Mouse (Mus musculus) myocyte (in vitro differentiated cells): ENCODE measurements at regions not wholly inside any gene's neighbourhood (a gene's known extent, or its start where the extent isn't known, plus 50 kb on each side); places are given as distances from the start of the nearest gene placed in this dataset.

ENCODE experiments used
- H3K27me3 ChIP-seq: one replicate; pipeline ENCODE4 v1.6.1; 2011; ENCODE audit not compliant: control insufficient read depth, insufficient read depth, insufficient read length
- H3K36me3 ChIP-seq: one replicate; pipeline ENCODE4 v1.6.1; 2011; ENCODE audit not compliant: control insufficient read depth, insufficient read depth
- H3K4me2 ChIP-seq: one replicate; pipeline ENCODE4 v1.6.1; 2011; ENCODE audit warnings: low read depth, control low read depth
- H3K4me3 ChIP-seq: one replicate; pipeline ENCODE4 v1.5.1; 2011; ENCODE audit warnings: mild to moderate bottlenecking, control low read depth, moderate library complexity
- H3K79me2 ChIP-seq: one replicate; pipeline ENCODE4 v1.6.1; 2011; ENCODE audit not compliant: control insufficient read depth, insufficient read depth
- H3ac ChIP-seq: one replicate; pipeline ENCODE4 v1.6.1; 2011; ENCODE audit not compliant: control insufficient read depth, insufficient read length
- CEBPB ChIP-seq: IDR thresholded peaks from 2 replicates; pipeline ENCODE4 v1.6.1; 2011; ENCODE audit warnings: mild to moderate bottlenecking, moderate library complexity; ENCODE audit not compliant: poor library complexity, insufficient read depth, severe bottlenecking
- E2F4 ChIP-seq: IDR thresholded peaks from one replicate; pipeline ENCODE4 v1.6.1; 2011; ENCODE audit warnings: mild to moderate bottlenecking, control low read depth, moderate library complexity; ENCODE audit not compliant: insufficient read depth
- MAX ChIP-seq: IDR thresholded peaks from one replicate; pipeline ENCODE4 v1.6.1; 2011; ENCODE audit warnings: low read depth, mild to moderate bottlenecking, control low read depth
- MYOD1 ChIP-seq, 3 experiments: IDR thresholded peaks; one replicate each; pipeline ENCODE4 v1.6.1; 2011; ENCODE audit warnings: control low read depth in 2 of 3, low read depth in 2 of 3, mild to moderate bottlenecking in 2 of 3, moderate library complexity in 1 of 3; ENCODE audit not compliant: insufficient read length in 2 of 3, control insufficient read depth in 1 of 3
- MYOG ChIP-seq, 3 experiments: IDR thresholded peaks; one replicate each; pipeline ENCODE4 v1.6.1; 2011; ENCODE audit warnings: control low read depth in 2 of 3, low read depth in 2 of 3, mild to moderate bottlenecking in 2 of 3; ENCODE audit not compliant: insufficient read length in 2 of 3, control insufficient read depth in 1 of 3, insufficient read depth in 1 of 3
- POLR2A ChIP-seq: IDR thresholded peaks from one replicate; pipeline ENCODE4 v1.6.1; 2011; ENCODE audit warnings: low read depth, mild to moderate bottlenecking, control low read depth, moderate library complexity; ENCODE audit not compliant: insufficient read length
- POLR2AphosphoS2 ChIP-seq: IDR thresholded peaks from one replicate; pipeline ENCODE4 v1.6.1; 2011; ENCODE audit warnings: low read depth, control low read depth; ENCODE audit not compliant: insufficient read length
- REST ChIP-seq: IDR thresholded peaks from one replicate; pipeline ENCODE4 v1.6.1; 2011; ENCODE audit warnings: mild to moderate bottlenecking, control low read depth, moderate library complexity; ENCODE audit not compliant: insufficient read depth, insufficient read length
- SRF ChIP-seq: IDR thresholded peaks from one replicate; pipeline ENCODE4 v1.6.1; 2011; ENCODE audit warnings: low read depth; ENCODE audit not compliant: control insufficient read depth, insufficient read length
- TCF12 ChIP-seq: IDR thresholded peaks from one replicate; pipeline ENCODE4 v1.6.1; 2011; ENCODE audit warnings: mild to moderate bottlenecking, control low read depth; ENCODE audit not compliant: poor library complexity, insufficient read depth, severe bottlenecking
- TCF3 ChIP-seq: IDR thresholded peaks from one replicate; pipeline ENCODE4 v1.6.1; 2011; ENCODE audit warnings: low read depth, control low read depth; ENCODE audit not compliant: insufficient read length
- USF1 ChIP-seq: IDR thresholded peaks from one replicate; pipeline ENCODE4 v1.6.1; 2011; ENCODE audit warnings: low read depth, mild to moderate bottlenecking, control low read depth, moderate library complexity

- Histone ChIP-seq H3ac (no peak overlapping the region), H3K4me2 (no peak overlapping the region), H3K36me3 (no peaks in the 10 kb centered on the region), H3K79me2 (no peaks in the 10 kb centered on the region), H3K27me3 (peaks cover 14% of the 10 kb centered on the region), H3K4me3 (no peak overlapping the region)
- TF ChIP-seq SRF, result no peak
- TF ChIP-seq USF1, result no peak
- TF ChIP-seq TCF12, result no peak
- TF ChIP-seq MYOG (IDR thresholded peaks at IDR 0.05; ENCODE audit: control insufficient read depth in 1 of 3, insufficient read depth in 1 of 3, insufficient read length in 2 of 3, low read depth in 2 of 3), result no peak
- TF ChIP-seq CEBPB, result no peak
- no peak for TF ChIP-seq TCF3
- no peak for TF ChIP-seq E2F4
- TF ChIP-seq POLR2AphosphoS2, result no peak
- TF ChIP-seq REST, result no peak
Measured at GRCm38 (mm10) chr4:124193059-124193721, 275.4 kb upstream of the 4930535I16Rik start.

GRCm38 (mm10) chr4:124190775-124191174 lies 273.0 kb upstream of the 4930535I16Rik start:
- no peaks in the 10 kb centered on the region for H3K79me2 ChIP-seq
- H3K4me2 ChIP-seq, result no peak overlapping the region
- no peak overlapping the region for H3ac ChIP-seq
- H3K4me3 ChIP-seq, result no peak overlapping the region
- H3K27me3 ChIP-seq, result peaks cover 4% of the 10 kb centered on the region
- TF ChIP-seq TCF12 (no peak), MYOG (IDR thresholded peaks at IDR 0.05; ENCODE audit: control insufficient read depth in 1 of 3, insufficient read depth in 1 of 3, insufficient read length in 2 of 3, low read depth in 2 of 3) (no peak), REST (no peak), POLR2A (no peak), SRF (no peak)
- H3K36me3 ChIP-seq, result no peaks in the 10 kb centered on the region

GRCm38 (mm10) chr4:124189993-124190385 lies 272.2 kb upstream of the 4930535I16Rik start:
- no peak overlapping the region for H3K4me2 ChIP-seq
- TF ChIP-seq SRF, result no peak
- no peak overlapping the region for H3ac ChIP-seq
- H3K4me3 ChIP-seq, result no peak overlapping the region
- H3K27me3 ChIP-seq, result peaks cover 4% of the 10 kb centered on the region
- no peaks in the 10 kb centered on the region for H3K79me2 ChIP-seq
- no peaks in the 10 kb centered on the region for H3K36me3 ChIP-seq

GRCm38 (mm10) chr4:124189352-124189992 lies 271.6 kb upstream of the 4930535I16Rik start:
- H3K4me2 ChIP-seq, result no peak overlapping the region
- H3K4me3 ChIP-seq, result no peak overlapping the region
- H3K36me3 ChIP-seq, result no peaks in the 10 kb centered on the region
- no peaks in the 10 kb centered on the region for H3K79me2 ChIP-seq
- no peak for TF ChIP-seq USF1
- TF ChIP-seq MAX, result no peak
- TF ChIP-seq TCF12, result no peak
- TF ChIP-seq TCF3, result no peak
- no peak for TF ChIP-seq CEBPB
- TF ChIP-seq MYOD1 (IDR thresholded peaks at IDR 0.05; ENCODE audit: control insufficient read depth in 1 of 3, insufficient read length in 2 of 3, low read depth in 2 of 3), result no peak
- TF ChIP-seq E2F4, result no peak
- TF ChIP-seq REST, result no peak
- TF ChIP-seq POLR2AphosphoS2, result no peak
- TF ChIP-seq MYOG (IDR thresholded peaks at IDR 0.05; ENCODE audit: control insufficient read depth in 1 of 3, insufficient read depth in 1 of 3, insufficient read length in 2 of 3, low read depth in 2 of 3), result no peak
- TF ChIP-seq POLR2A, result no peak
- no peak for TF ChIP-seq SRF
- peaks cover 4% of the 10 kb centered on the region for H3K27me3 ChIP-seq
- H3ac ChIP-seq, result no peak overlapping the region

- no peaks in the 10 kb centered on the region for H3K79me2 ChIP-seq
- H3K4me3 ChIP-seq, result no peak overlapping the region
- TF ChIP-seq E2F4, result no peak
- no peak for TF ChIP-seq SRF
- no peak for TF ChIP-seq MYOG (IDR thresholded peaks at IDR 0.05; ENCODE audit: control insufficient read depth in 1 of 3, insufficient read depth in 1 of 3, insufficient read length in 2 of 3, low read depth in 2 of 3)
- no peak for TF ChIP-seq MAX
- TF ChIP-seq REST, result no peak
- TF ChIP-seq TCF12, result no peak
- TF ChIP-seq USF1, result no peak
- TF ChIP-seq CEBPB, result no peak
- no peak for TF ChIP-seq MYOD1 (IDR thresholded peaks at IDR 0.05; ENCODE audit: control insufficient read depth in 1 of 3, insufficient read length in 2 of 3, low read depth in 2 of 3)
- no peak for TF ChIP-seq POLR2A
- no peak for TF ChIP-seq TCF3
- no peak for TF ChIP-seq POLR2AphosphoS2
- no peak overlapping the region for H3ac ChIP-seq
- H3K36me3 ChIP-seq, result no peaks in the 10 kb centered on the region
- H3K4me2 ChIP-seq, result no peak overlapping the region
- peaks cover 4% of the 10 kb centered on the region for H3K27me3 ChIP-seq
Measured at GRCm38 (mm10) chr4:124187108-124187507, 269.3 kb upstream of the 4930535I16Rik start.
